Comparison of ENCODE assay signal across 24 mouse cellular contexts in genomic region chr4:8943080-8943479, GRCm38 (mm10).
DNase-seq lines count a peak whose midpoint lies in the region; ATAC-seq and TF ChIP-seq lines count a peak whose summit lies in the region.
"Had no signal": no experiment of that assay in that cellular context is flagged by ENCODE, and none has a peak within 500 bp of the region (broad histone marks: within the 10 kb centered on the region; RNA-seq: fewer than 3 reads in every experiment).

No protein-coding gene starts in this region.

- no peaks in the 10 kb centered on the region for H3K79me3 ChIP-seq in C2C12 (ENCODE audit: low read depth)

- 0 out of 2 replicates have a peak, but pooled peaks have one; percentile 37 for TF ChIP-seq EP300 in ES-Bruce4 (IDR thresholded peaks at IDR 0.05; ENCODE audit: insufficient read depth, low read depth, low read length)

- WGBS in embryonic facial prominence, embryonic 11.5 days = 32% methylated on average over 5 of the region's 5 CpGs
- WGBS in embryonic facial prominence, embryonic 10.5 days = 44% methylated on average over 5 of the region's 5 CpGs

- H3K9ac ChIP-seq in embryonic facial prominence, embryonic 11.5 days (replicated peaks; ENCODE audit: low read length) = no peak overlapping the region
- no peak overlapping the region for H3K9ac ChIP-seq in ES-Bruce4 (ENCODE audit: low read depth, poor library complexity, severe bottlenecking)
- H3K9ac ChIP-seq: embryonic facial prominence, embryonic 12.5 days; forebrain, embryonic 12.5 days; forebrain, embryonic 15.5 days; hindbrain, embryonic 12.5 days; hindbrain, embryonic 15.5 days had no signal

- TF ChIP-seq CTCF in C2C12 (IDR thresholded peaks at IDR 0.05; ENCODE audit: control insufficient read depth, insufficient read depth, insufficient read length) = no peak
- TF ChIP-seq CTCF in ES-Bruce4 (IDR thresholded peaks at IDR 0.05; ENCODE audit: low read depth, low read length) = no peak

- no peak overlapping the region for H3K4me2 ChIP-seq in embryonic facial prominence, embryonic 11.5 days (ENCODE audit: low read depth, low read length)
- H3K4me2 ChIP-seq: embryonic facial prominence, embryonic 12.5 days; forebrain, embryonic 12.5 days; forebrain, embryonic 15.5 days; heart, embryonic 11.5 days; hindbrain, embryonic 12.5 days; hindbrain, embryonic 15.5 days had no signal

- no peaks in the 10 kb centered on the region for H3K27me3 ChIP-seq in embryonic facial prominence, embryonic 11.5 days (ENCODE audit: control insufficient read depth, insufficient read depth, low read length)
- H3K27me3 ChIP-seq in embryonic facial prominence, embryonic 10.5 days (replicated peaks; ENCODE audit: low read depth, poor library complexity, severe bottlenecking) = no peaks in the 10 kb centered on the region
- H3K27me3 ChIP-seq in C2C12 (ENCODE audit: control insufficient read depth, insufficient read depth, insufficient read length) = no peaks in the 10 kb centered on the region
- H3K27me3 ChIP-seq in ES-Bruce4 (ENCODE audit: control insufficient read depth, insufficient read depth, low read length, poor library complexity, severe bottlenecking) = 0 out of 2 replicates have a peak, but pooled peaks cover 2% of the 10 kb centered on the region
- H3K27me3 ChIP-seq: embryonic facial prominence, embryonic 12.5 days; forebrain, embryonic 12.5 days; forebrain, embryonic 15.5 days; hindbrain, embryonic 12.5 days; hindbrain, embryonic 15.5 days; Patski had no signal

- H3K4me1 ChIP-seq in embryonic facial prominence, embryonic 11.5 days (ENCODE audit: control insufficient read depth, insufficient read depth, low read length) = no peaks in the 10 kb centered on the region
- H3K4me1 ChIP-seq in embryonic facial prominence, embryonic 10.5 days = peaks cover 25% of the 10 kb centered on the region
- H3K4me1 ChIP-seq in ES-Bruce4 (ENCODE audit: control insufficient read depth, insufficient read depth, low read length) = no peaks in the 10 kb centered on the region

- no peak for ATAC-seq in embryonic facial prominence, embryonic 11.5 days (replicated peaks; ENCODE audit: insufficient number of reproducible peaks, low FRiP score, low TSS enrichment, low read depth)
- ATAC-seq: CD4-positive, CD25-positive, alpha-beta regulatory T cell, adult 4 months; forebrain, embryonic 15.5 days; intestine, postnatal 0 days; Patski had no signal

- no peaks in the 10 kb centered on the region for H3K79me2 ChIP-seq in C2C12 (ENCODE audit: control insufficient read depth, insufficient read depth)

- H3K27ac ChIP-seq in embryonic facial prominence, embryonic 11.5 days (replicated peaks; ENCODE audit: low read depth, low read length) = no peak overlapping the region
- H3K27ac ChIP-seq in embryonic facial prominence, embryonic 10.5 days (replicated peaks) = no peak overlapping the region
- H3K27ac ChIP-seq in ES-Bruce4 (ENCODE audit: insufficient read depth, low read length) = no peak overlapping the region
- H3K27ac ChIP-seq: embryonic facial prominence, embryonic 12.5 days; forebrain, embryonic 12.5 days; forebrain, embryonic 15.5 days; hindbrain, embryonic 12.5 days; hindbrain, embryonic 15.5 days had no signal

- H3K36me3 ChIP-seq in embryonic facial prominence, embryonic 11.5 days (replicated peaks; ENCODE audit: control insufficient read depth, insufficient read depth, low read depth, low read length) = no peaks in the 10 kb centered on the region
- no peaks in the 10 kb centered on the region for H3K36me3 ChIP-seq in embryonic facial prominence, embryonic 10.5 days (replicated peaks)
- H3K36me3 ChIP-seq in C2C12 (ENCODE audit: control insufficient read depth, insufficient read depth) (no peaks in the 10 kb centered on the region), ES-Bruce4 (ENCODE audit: control insufficient read depth, insufficient read depth, low read length, poor library complexity, severe bottlenecking) (no peaks in the 10 kb centered on the region)
- H3K36me3 ChIP-seq: embryonic facial prominence, embryonic 12.5 days; forebrain, embryonic 12.5 days; forebrain, embryonic 15.5 days; G1E; hindbrain, embryonic 12.5 days; hindbrain, embryonic 15.5 days had no signal

- no peak overlapping the region for H3K4me3 ChIP-seq in embryonic facial prominence, embryonic 11.5 days (ENCODE audit: low read depth, low read length)
- H3K4me3 ChIP-seq in embryonic facial prominence, embryonic 10.5 days = no peak overlapping the region
- H3K4me3 ChIP-seq in C2C12 (ENCODE audit: insufficient read depth, poor library complexity, severe bottlenecking) = no peak overlapping the region
- H3K4me3 ChIP-seq in ES-Bruce4 (ENCODE audit: low read depth, low read length) = no peak overlapping the region
- H3K4me3 ChIP-seq: embryonic facial prominence, embryonic 12.5 days; erythroblast, embryonic 14.5 days; forebrain, embryonic 12.5 days; forebrain, embryonic 15.5 days; hindbrain, embryonic 12.5 days; hindbrain, embryonic 15.5 days had no signal

- H3ac ChIP-seq in C2C12 (ENCODE audit: control insufficient read depth, insufficient read length, low read depth) = no peak overlapping the region

- DNase-seq in embryonic facial prominence, embryonic 11.5 days (ENCODE audit: low spot score) = peak; percentile 45
- DNase-seq in embryonic facial prominence, embryonic 10.5 days (ENCODE audit: low spot score) = no peak
- DNase-seq in left cerebral cortex, adult 9 months (ENCODE audit: low spot score in 2 of 2) = no peak
- no peak for DNase-seq in kidney, postnatal 36 days
- DNase-seq: adrenal gland, postnatal 10 days; adrenal gland, postnatal 36 days; B cell, adult 2 months; cerebellum, adult 18-20 months; cerebellum, adult 9-10 months; cerebellum, postnatal 14 days; gastrocnemius, postnatal 14 days had no signal

- no peak for TF ChIP-seq POLR2A in ES-Bruce4 (IDR thresholded peaks at IDR 0.05; ENCODE audit: insufficient read depth, low read length)

- H3K9me3 ChIP-seq in embryonic facial prominence, embryonic 11.5 days (replicated peaks; ENCODE audit: control insufficient read depth, low read length) = no peaks in the 10 kb centered on the region
- H3K9me3 ChIP-seq in embryonic facial prominence, embryonic 10.5 days = no peaks in the 10 kb centered on the region
- no peaks in the 10 kb centered on the region for H3K9me3 ChIP-seq in ES-Bruce4 (replicated peaks; ENCODE audit: control insufficient read depth, insufficient read depth, low read length, poor library complexity, severe bottlenecking)
- H3K9me3 ChIP-seq: embryonic facial prominence, embryonic 12.5 days; forebrain, embryonic 12.5 days; forebrain, embryonic 15.5 days; G1E; hindbrain, embryonic 12.5 days; hindbrain, embryonic 15.5 days had no signal

TF ChIP-seq in C2C12, 6 proteins besides CTCF, POLR2A, EP300 and RAD21:
- TF ChIP-seq CEBPB (IDR thresholded peaks at IDR 0.05; ENCODE audit: low read depth) (peak; percentile 52), MYOD1 (IDR thresholded peaks at IDR 0.05; ENCODE audit: control insufficient read depth, insufficient read length, low read depth) (peak; percentile 75), MAX (IDR thresholded peaks at IDR 0.05) (no peak)
TF ChIP-seq in C2C12: peak in this region for 2.
